Mouse (Mus musculus): ENCODE measurements around the gene Tff1.

DNA sequence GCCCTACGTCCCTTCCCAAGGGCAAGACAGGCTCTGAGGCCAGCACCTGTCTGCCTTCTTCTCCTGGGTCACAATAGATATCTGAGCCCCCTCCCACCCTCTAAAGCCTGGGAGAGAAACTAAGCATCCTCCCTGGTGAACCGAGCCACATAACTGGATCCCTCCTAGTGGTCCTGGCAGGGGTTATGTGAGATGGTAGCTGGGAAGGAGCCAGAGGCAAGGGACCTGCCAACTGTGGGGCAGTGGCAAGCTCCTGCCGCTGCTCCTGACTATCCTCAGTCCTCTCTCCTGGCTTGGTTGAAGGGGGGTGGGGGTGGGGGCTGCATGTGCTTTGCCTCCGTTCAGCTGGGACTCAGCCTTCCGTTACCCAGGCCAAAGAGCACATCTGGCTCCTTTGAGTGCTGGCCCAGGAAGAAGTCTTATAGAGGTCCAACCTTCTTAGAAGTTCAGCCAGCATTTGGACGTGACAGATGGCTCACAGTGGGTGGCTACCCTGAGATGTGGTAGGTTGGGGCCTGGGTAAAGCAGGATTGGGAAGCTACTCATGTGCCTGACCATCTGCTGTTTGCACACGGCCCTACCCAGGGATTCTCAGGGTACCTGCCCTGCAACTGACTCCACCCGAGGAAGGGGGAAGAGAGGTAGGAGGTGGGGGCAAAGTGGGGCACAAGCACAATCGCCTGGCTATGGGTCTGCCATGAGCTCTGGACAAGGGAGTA is 39.4 kb downstream of the Tff1 start:
- TF ChIP-seq CTCF (conservative IDR thresholded peaks at IDR 0.05; ENCODE audit: low read length) (no peak), POU5F1 (IDR thresholded peaks at IDR 0.05; ENCODE audit: borderline replicate concordance, low read length) (no peak)
